Mouse (Mus musculus): ENCODE measurements around the gene Fat3.

- TF ChIP-seq POLR2A (IDR thresholded peaks at IDR 0.05; ENCODE audit: low read depth, low read length) (no peak), CTCF (conservative IDR thresholded peaks at IDR 0.05; ENCODE audit: insufficient read depth, insufficient read length, low read depth, low read length) (no peak)
Observed at GRCm38 (mm10) chr9:16361811-16362210, 139.3 kb downstream of the Fat3 start.

Data from kidney, adult 2 months (tissue).